Mouse (Mus musculus) embryo, embryonic 11 days (tissue): ENCODE data around the gene Serinc2.

Experiments
- DNase-seq: peaks from one replicate; pipeline ENCODE4 v3.0.0-alpha.2; 2015

Serinc2 gene

DNA sequence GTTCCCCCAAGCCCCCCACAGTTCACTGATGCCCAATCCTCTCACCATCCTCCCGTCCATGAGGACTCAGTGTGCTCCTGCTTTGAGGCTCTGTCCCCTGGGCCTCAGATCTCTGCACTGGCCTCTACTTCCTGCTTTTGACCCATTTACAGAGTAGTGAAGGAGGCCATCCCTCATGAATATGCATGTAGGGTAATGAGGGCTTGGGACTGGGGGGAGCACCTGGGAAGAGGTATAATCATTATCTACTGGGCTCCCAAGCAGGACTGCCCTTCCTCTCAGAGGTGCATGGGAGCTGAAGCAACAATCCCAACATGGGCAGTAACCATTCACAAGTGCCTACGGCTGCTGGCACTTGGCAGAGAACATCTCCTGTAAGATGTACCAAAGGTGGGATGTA is at the start of gene Serinc2:
Serinc2 (minus strand) TSS at position 101 of the 400 bp plus-strand sequence.
- DNase-seq, result no peak

DNA sequence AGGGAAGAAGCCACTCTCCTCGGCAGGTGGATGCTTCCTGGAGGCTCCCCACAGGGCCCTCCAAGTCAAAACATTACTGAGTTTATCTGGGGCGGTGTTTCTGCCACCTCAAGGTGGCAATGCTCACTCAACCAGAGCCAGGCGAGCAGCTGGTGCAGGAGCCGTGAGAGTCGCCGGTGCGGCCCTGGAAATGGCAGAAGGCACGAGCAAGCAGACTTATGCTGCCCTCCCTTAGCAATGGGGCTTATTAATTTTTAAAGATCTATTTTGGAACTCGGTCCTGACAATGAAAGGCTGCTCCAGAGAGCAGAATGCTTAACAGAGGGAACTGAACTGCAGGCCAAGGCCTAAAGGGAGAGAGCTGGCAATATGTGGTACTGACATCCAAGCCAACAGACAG is 48.4 kb upstream of the Serinc2 start:
- DNase-seq, result no peak

DNA sequence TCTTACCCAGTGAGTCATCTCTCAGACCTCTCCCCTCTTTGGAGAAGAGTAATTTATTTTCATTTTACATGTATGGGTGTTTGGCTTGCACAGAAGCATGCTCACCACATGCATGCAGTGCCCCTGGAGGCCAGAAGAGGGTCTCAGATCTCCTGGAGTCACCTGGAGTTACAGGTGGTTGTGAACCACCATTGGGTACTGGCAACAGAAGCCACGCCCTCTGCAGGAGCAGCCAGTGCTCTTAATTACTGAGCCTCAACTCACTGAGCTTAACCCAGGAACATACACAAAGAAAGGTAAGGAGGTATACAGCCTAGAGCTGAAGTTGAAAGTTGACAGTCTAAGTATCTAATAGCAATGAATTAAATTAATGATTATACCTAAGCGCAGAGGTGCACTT is 46.4 kb upstream of the Serinc2 start:
- DNase-seq, result no peak

DNA sequence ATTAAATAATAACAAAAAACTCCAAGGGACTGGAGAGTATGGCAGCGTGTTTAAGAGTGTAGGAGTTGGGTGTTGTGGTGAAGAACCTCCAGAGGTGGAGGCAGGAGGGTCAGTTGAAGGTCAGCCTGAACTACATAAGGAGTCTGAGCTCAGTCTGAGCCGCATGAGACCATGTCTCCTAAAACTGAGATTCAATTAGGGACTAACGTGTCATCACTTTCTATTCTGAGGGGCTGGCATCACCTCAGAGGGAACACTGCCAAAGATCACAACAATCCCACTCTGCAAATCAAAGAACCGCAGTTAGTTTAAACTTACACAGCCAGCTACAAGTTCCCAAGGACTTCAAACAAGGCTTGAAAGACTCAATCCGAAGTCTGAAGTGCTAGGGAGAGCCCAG is 44.6 kb upstream of the Serinc2 start:
- DNase-seq, result no peak

DNA sequence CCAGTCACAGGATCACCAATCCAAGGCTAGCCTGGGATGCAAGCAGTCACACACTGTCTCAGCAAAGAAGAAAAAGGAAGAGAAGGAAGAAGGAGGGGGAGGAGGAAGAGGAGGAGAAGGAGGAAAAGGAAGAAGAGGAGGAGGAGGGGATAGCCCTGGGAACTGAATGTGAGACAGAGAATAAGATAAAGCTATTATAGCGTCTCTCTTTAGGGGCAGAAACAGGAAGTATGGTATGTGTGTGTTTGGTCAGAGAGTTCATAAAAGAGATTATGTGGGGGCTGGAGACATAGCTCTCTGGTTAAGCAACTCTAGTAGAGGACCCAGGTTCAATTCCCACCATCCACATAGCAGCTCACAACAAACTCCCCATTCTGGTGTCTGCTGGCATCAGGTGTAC is 44.2 kb upstream of the Serinc2 start:
- DNase-seq, result no peak

DNA sequence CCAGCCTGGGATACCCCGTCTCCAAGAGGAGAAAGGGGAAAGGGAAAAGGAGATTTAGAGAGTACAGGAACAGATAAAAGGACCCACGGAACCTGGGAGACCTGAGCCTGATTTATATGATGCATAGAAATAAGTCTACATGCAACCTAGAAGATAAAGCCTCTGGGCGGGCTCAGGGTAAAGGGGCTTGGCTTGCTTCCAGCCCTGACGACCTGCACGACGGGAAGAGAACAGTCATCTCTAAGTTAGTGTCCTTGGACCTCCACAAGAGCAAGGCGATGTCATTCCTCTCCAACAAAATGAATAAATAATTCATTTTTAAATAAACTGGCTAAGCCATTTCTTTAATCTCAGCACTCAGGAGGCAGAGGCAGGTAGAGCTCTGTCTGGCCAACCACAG is 43.6 kb upstream of the Serinc2 start:
- no peak for DNase-seq

DNA sequence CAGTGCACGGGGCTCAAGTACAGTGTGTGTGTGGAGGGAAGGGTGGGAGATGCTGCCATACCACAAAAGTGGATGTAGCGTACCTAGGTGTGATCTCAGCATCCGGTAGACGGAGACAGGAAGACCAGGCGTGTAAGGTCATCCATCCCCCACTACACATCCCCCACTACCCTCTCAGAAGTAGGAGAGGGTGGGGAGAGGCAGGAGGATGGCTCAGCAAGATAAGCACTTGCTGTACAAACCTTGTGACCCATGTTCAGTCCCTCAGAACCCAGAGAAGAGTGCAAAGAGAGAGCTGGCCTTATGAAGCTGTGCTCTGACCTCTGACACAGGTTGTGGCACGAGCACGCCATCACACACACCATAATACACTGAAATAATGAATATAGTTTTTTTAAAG is 42.6 kb upstream of the Serinc2 start:
- DNase-seq, result no peak

DNA sequence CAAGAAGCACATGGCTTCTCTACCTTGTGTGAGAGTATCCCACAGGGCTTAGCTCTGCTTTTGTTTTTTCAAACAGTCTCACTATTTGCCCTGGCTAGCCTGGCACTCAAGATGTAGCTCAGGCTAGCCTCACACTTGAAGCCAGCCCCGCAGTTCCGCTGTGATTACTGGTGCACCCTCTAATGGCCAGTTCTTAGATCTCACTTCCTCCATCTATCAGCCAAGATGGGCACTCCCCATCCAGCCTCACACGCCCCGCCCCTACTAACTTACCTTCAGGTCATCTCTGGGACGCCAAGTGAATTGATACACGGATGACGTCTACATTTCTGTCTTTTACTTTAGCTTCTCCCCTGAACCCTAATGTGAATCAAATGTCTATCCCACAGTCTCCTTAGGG is 40.6 kb upstream of the Serinc2 start:
- DNase-seq, result no peak

DNA sequence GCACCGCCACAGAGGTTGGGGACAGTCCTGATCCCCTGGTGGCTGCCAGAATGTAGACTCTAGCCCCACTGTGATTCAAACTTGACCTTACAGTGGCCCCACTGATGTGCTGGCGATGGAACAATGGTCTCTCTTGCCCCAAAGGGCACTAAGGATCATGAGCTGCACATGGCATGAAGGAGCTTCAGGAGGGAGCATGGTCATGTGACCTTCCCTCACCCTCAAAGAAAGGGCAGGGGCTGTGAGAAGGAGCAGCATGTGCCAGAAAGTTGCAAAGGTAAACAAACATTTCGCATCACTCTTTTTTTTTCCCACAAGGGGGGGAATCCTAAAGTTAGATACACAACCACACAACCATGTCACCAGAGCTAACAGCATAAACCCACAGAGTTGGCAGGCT is 39.1 kb upstream of the Serinc2 start:
- no peak for DNase-seq

DNA sequence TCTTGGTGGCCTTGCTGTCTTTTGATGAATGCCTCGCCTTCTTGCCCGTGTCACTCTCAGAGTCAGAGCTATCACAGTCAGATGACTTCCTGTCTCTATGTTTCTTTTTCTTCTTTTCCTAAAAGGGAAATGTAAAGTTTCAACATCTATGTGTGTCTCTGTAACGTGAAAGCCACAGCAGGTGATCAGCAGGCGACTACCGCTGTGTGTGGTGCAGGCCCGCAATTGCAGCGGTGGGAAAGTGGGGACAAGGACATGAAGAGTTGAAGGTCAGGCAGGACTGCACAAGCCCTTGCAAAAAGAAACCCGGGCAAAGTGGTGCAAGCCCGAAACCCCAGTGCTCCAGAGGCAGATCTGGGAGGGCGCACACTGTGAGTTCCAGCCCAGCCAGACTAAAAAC is 37.7 kb upstream of the Serinc2 start:
- DNase-seq, result no peak

DNA sequence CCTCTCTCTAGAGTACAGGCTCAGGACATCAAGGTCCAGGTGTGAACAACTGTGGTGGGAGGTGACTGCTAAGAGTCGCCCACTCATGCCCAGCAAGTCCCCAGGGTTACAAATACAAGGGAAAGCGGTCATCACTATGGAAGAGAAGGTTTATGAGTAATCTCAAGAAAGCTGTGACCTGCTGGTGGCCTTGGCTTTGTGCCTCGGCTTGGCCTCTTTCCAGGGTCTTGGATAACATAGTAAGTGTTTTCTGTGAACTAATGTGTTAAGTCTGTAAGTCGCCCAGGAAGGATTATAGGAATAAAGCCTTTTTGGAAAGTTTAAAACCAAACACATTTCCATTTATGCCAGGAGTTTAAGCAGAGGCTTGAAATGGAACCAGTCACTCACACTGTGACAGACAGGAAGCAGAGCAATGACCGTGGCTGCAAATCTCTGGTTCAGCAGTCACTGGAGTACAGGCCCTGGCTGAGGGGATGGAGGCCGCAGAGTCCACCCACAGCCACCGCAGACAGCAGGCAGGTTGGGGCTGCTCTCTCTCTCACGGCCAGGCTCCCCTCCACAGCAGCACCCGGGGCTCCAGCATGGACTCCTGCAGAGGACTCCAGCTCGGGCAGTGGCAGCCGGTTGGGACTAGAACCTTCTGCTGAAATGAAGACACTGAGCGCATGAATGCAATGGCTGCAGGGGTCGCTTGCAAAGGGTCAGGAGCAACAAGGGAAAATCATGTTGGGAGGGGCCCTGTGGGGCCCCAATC is 36.9 kb upstream of the Serinc2 start:
- DNase-seq, result no peak

DNA sequence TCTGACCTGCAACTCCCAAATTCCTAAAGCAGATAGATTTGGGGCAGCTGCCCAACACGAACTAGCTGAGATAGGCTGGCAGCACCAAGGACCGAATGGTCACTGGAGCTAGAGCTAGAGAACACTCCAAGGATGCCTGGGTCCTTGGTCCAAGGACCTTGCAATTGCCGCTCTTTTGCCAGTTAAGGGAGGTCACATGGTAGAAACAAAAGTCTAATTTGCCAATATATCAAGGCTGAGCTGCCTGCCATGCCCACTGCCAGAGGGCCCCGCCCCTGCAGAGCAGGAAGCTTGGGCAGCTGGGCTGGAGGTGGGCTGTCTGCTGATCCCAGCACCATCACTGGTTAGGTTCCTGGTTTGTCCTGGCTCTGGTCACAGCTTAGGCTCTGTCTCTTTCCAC is 34.5 kb upstream of the Serinc2 start:
- no peak for DNase-seq

DNA sequence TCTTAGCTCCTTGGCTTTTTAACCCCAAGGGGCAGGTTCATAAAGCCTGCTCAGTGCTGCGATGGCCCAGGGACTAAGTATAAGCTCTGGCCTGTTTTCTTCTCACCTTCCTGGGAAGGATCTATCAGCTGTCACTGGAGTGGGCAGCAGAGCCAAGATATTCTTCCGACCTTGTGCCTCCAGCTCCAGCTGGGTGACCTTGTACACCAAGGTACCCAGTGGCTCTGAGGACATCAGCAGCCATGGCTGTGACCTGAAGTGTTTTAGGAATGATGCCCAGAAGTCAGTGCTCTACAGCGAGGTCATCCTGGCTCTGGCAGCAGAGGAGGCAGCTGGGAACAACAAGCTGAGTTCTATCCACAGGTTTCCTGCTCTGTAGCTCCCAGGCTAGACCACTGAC is 33.5 kb upstream of the Serinc2 start:
- DNase-seq, result no peak

DNA sequence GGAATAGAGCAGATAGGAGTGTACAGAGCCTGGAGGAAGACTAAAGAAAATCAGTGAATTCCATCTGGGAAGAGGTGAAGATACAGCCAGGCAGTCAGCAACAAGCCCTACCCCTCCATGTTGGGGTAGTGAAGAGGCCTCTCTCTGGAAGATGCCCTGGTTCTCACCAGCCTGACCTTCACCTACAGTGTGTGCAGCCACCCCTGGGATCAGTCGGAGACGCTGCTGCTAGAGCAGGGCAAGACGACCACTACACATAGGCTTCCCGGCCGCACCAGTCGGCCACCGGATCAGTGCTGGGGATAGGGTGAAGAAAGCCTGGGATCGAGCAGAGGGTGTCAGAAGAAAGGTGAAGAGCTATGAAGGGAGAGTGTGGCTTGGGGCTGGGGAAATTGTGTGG is 30.2 kb upstream of the Serinc2 start:
- DNase-seq, result no peak

DNA sequence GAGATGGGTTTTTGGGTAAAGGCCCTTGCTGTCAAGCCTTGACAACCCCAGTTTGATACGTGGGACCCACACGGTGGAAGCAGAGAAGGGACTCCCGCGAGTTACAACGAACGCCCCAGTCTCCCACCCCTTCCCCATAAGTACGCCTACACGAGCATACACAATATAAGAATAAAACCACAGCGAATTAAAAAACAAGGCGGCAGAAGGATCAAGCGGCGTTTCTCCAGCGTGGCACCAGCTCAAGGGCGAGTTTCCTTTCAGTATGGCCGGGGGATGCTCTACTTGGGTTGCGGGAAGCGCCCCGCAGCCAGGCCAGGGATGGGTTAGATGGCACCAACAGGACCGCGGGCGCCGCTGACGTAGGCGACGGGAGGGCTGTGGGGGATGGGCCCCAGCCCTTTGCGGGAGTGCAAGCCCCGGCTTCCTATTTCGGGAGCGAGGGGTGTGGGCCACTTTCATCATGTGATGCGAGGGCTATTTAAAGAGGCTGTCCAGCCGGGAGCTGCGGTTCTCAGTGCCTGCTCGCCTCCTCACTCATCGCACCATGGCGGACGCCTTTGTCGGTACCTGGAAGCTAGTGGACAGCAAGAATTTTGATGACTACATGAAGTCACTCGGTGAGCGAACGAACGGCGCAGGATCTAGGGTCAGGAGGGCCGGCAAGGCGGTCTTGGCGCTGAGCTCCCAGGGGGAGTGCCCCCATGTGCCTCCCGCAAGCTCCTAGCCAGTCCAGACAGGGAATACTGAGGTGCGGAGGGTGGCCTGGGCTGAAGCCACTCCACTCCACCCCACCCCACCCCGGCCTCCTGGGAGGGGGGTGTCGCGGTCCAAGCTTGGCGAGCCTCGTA is 29.5 kb upstream of the Serinc2 start, which contains the start of the genes Fabp3 and Gm10570:
Fabp3 (plus strand) TSS at position 365 of the 851 bp plus-strand sequence.
Gm10570 (minus strand) TSS at position 444 of the 851 bp plus-strand sequence.
- DNase-seq, result peak; percentile 79

DNA sequence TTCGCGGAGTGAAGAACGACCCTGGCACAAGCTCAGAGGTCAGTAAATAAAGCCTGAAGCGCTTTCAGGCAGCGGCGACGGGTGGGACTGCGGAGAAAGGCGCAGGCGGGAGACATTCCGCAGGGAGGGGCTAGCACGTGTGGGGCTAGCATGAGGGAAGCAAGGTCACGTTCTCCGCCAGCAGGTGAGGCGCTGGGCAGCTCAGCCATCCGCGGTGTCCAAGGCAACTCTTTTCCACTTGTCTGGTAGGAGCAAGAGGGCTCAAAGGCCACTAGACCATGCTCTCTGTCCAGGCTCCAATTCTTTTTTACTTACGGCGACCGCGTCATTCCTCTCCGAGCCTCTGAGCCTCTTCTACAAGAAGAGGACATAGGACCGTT is 28.8 kb upstream of the Serinc2 start:
- DNase-seq, result peak; percentile 78

DNA sequence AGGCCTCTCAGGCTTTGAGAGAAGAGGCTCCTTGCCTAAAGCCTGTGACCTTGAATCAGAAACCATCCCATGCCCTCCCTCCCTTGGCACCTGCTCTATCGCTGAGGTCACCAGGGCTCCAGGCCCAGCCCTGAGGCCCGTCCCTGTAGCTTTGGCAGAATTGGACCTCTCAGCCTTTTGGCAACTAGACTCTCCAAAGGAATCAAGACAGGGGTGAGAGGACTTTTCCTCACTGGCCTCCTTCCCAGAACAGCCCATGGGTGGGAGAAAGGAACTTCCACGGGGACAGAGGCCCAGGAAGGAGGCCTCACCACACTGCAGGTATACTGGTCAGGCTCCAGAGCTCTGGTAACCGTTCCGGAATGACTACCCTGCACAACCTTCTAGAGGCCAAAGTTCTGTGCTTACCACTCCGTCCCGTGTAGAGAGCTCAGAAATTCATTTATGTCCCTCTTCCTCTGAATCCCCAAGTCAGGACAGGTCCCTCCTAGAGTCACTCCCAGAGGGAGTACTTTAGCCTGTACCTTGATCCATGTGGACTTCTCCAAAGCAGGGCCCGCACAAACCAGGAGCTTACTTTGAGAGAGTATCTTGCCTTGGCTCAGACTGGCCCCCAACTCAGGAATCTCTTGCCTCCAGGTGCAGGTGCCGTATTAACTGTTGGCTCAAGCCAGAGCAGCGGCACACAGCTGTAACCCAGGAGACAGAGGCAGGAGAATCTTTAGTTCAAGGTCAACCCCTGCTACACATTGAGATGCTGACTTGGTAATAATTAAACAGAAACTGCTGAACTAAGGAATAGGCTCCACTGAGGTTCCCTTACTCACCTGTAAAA is 28.0 kb upstream of the Serinc2 start:
- no peak for DNase-seq

DNA sequence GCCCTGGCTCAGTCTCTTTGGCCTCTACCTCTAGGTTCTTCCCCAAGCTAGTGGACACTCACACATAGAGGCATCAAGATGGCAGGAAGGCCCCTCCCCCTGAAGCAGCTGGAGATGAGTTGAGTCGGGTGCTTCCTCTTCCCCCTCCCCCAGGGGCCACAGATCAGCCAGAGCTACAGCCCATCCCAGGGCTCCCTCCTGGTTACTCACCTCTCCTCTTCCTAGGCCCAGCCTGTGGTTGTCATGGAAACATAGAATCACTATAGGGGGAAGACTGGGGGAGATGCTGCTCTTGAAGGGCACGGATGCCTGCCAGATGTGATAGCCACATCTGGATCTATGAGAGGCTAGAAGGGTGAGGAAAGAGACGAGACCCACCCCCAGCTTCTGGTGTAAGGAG is 25.7 kb upstream of the Serinc2 start:
- no peak for DNase-seq

DNA sequence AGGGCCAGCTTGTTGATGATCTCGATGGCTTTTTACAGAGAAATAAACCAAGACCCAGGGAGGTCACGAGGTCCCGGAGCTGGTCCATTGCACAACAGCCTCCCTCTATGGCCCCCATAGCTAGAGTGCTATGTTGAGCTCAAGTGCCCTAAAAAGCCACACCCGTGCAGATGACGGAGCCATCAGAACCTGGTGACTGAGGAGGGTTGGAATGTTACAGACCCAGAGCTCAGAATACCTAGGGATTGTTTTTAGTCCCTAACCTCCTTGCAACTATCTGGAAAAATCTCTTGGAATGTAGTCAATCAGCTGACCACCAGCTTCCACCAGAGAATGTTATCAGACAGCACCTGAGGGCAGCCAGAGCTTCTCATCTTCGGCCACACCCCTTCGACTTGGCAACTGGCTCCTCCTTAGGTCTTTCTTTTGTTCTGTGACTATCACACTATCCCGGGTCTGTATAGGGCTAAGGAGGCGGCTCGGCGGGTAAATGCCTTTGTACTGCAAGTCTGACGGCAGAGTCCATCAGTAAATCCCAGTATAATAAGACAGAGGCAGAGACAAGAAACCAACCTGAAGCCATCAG is 23.4 kb upstream of the Serinc2 start:
- DNase-seq, result no peak

DNA sequence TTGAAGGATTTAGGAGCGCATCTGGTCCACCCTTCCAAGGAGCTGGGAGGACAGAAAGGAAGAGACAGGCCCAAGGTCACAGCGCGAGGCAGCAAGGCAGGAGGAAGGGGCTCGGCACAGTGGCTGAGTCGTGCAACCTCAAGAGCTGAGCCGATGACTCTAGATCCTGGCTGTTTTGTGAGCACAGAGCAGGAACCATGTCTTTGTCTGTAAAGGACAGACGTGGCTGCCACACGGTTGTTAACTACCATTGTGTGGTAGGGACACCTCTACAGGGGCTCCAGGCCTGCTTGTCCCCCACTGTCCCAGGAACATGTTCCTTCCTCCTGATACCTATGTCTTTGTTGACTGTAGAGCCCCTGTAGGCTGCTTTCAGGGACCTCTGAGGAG is 20.6 kb upstream of the Serinc2 start:
- no peak for DNase-seq

DNA sequence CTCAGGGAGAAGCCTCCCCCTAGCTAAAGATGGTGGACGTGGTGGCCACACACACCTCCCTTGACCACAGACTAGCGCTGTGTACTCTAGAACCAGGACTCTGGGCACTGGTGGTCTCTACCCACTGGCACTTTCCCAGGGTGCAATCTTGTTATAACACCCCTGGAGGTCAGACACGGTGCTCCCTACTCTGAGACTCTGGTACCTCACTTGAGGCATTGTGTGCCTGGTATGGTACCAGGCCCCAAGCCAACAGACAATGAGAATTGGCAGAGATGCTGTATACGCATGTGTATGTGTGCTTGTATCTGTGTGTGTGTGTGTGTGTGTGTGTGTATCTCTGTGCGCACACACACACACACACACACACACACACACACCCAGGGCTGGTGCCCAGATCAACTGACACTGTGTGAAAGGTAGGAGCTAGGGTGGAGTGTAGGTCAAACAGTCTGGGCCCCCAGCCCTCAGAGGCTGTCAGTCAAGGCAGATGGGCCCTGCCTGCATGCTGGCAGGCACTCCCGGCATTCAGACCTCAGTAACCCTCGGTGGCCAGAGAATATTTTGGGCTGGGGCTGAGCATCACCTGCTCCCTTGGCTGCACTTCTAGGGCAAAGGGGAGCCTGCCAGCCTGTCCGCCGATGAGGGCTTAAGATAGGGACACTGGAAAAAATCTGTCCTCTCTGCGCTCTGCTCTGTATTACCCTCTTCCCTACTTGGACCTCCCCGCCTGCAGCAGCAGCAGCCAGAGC is 20.0 kb upstream of the Serinc2 start:
- DNase-seq, result no peak

DNA sequence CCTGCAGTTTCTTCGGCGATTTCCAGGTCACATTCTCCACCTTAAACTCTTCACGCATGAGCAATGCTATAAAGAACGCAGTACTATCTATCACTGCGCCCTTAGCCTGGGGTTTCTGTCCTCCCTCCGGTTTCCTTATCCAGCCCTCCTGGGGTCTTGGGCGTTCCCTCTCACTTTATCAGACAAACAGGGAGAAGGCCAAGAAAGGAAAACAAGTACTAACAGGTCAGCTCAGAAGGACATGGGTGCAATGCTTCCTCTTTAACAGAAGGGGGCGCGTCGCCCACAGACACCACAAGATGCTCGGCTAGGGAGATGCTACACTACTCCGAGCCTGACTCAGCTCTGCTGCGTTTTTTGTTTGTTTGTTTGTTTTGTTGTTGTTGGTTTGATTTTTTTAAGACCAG is 18.1 kb upstream of the Serinc2 start:
- DNase-seq, result peak; percentile 62
